Mouse (Mus musculus): Measurements from ENCODE around the gene Ednra. TPM values are rescaled to one million over a fixed set of nuclear protein-coding genes. Genes with fewer than 3 reads are reported as not detected.

The Ednra gene
- polyA plus RNA-seq, 1 experiment from 2014 or later, result 8.6 TPM

GRCm38 (mm10) chr8:77753796-77754195 is 29.5 kb upstream of the Ednra start:
- DNase-seq (ENCODE audit: low spot score), result no peak
- Histone ChIP-seq H3K4me3 (replicated peaks; ENCODE audit: low read length) (no peak overlapping the region), H3K27ac (no peak overlapping the region), H3K9ac (no peak overlapping the region), H3K9me3 (ENCODE audit: control insufficient read depth, low read length) (no peaks in the 10 kb centered on the region), H3K4me1 (replicated peaks; ENCODE audit: control insufficient read depth, insufficient read depth, low read length) (no peaks in the 10 kb centered on the region), H3K4me2 (replicated peaks) (no peak overlapping the region), H3K36me3 (replicated peaks; ENCODE audit: control insufficient read depth, insufficient read depth) (no peaks in the 10 kb centered on the region), H3K27me3 (ENCODE audit: control insufficient read depth, insufficient read depth, low read length) (no peaks in the 10 kb centered on the region)
- no peak for ATAC-seq (ENCODE audit: low FRiP score)
- WGBS, result 92% methylated on average over 5 of the region's 5 CpGs

GRCm38 (mm10) chr8:77752041-77752440 is 27.8 kb upstream of the Ednra start:
- ATAC-seq (ENCODE audit: low FRiP score) (no peak), DNase-seq (ENCODE audit: low spot score) (no peak)
- Histone ChIP-seq H3K4me1 (replicated peaks; ENCODE audit: control insufficient read depth, insufficient read depth, low read length) (no peaks in the 10 kb centered on the region), H3K9ac (no peak overlapping the region), H3K27me3 (ENCODE audit: control insufficient read depth, insufficient read depth, low read length) (no peaks in the 10 kb centered on the region), H3K4me3 (replicated peaks; ENCODE audit: low read length) (no peak overlapping the region), H3K4me2 (replicated peaks) (no peak overlapping the region), H3K27ac (no peak overlapping the region), H3K36me3 (replicated peaks; ENCODE audit: control insufficient read depth, insufficient read depth) (no peaks in the 10 kb centered on the region), H3K9me3 (ENCODE audit: control insufficient read depth, low read length) (no peaks in the 10 kb centered on the region)
- WGBS, result 73% methylated on average over 3 of the region's 3 CpGs

- Histone ChIP-seq H3K9me3 (ENCODE audit: control insufficient read depth, low read length) (no peaks in the 10 kb centered on the region), H3K4me1 (replicated peaks; ENCODE audit: control insufficient read depth, insufficient read depth, low read length) (no peaks in the 10 kb centered on the region), H3K36me3 (replicated peaks; ENCODE audit: control insufficient read depth, insufficient read depth) (no peaks in the 10 kb centered on the region), H3K9ac (no peak overlapping the region), H3K27me3 (ENCODE audit: control insufficient read depth, insufficient read depth, low read length) (no peaks in the 10 kb centered on the region), H3K4me3 (replicated peaks; ENCODE audit: low read length) (no peak overlapping the region), H3K4me2 (replicated peaks) (no peak overlapping the region), H3K27ac (no peak overlapping the region)
- WGBS, result 79% methylated on average over 4 of the region's 4 CpGs
- no peak for ATAC-seq (ENCODE audit: low FRiP score)
- DNase-seq (ENCODE audit: low spot score), result no peak
Observed at GRCm38 (mm10) chr8:77750407-77750806, 26.1 kb upstream of the Ednra start.

- Histone ChIP-seq H3K4me1 (replicated peaks; ENCODE audit: control insufficient read depth, insufficient read depth, low read length) (no peaks in the 10 kb centered on the region), H3K4me3 (replicated peaks; ENCODE audit: low read length) (no peak overlapping the region), H3K9ac (no peak overlapping the region), H3K9me3 (ENCODE audit: control insufficient read depth, low read length) (no peaks in the 10 kb centered on the region), H3K36me3 (replicated peaks; ENCODE audit: control insufficient read depth, insufficient read depth) (no peaks in the 10 kb centered on the region), H3K4me2 (replicated peaks) (no peak overlapping the region), H3K27me3 (ENCODE audit: control insufficient read depth, insufficient read depth, low read length) (no peaks in the 10 kb centered on the region), H3K27ac (no peak overlapping the region)
- ATAC-seq (ENCODE audit: low FRiP score) (peak; percentile 31; the same call in 1 of the 2 replicates), DNase-seq (ENCODE audit: low spot score) (no peak)
- 81% methylated on average over 3 of the region's 3 CpGs for whole genome bisulfite sequencing
Observed at GRCm38 (mm10) chr8:77744476-77744875, 20.2 kb upstream of the Ednra start.

GRCm38 (mm10) chr8:77742395-77742794 is 18.1 kb upstream of the Ednra start:
- Histone ChIP-seq H3K4me1 (replicated peaks; ENCODE audit: control insufficient read depth, insufficient read depth, low read length) (no peaks in the 10 kb centered on the region), H3K4me2 (replicated peaks) (no peak overlapping the region)
- WGBS, result 63% methylated on average over 3 of the region's 3 CpGs

GRCm38 (mm10) chr8:77741050-77741777 is 16.9 kb upstream of the Ednra start:
- Histone ChIP-seq H3K36me3 (replicated peaks; ENCODE audit: control insufficient read depth, insufficient read depth) (no peaks in the 10 kb centered on the region), H3K9ac (no peak overlapping the region), H3K4me2 (replicated peaks) (no peak overlapping the region), H3K27ac (no peak overlapping the region), H3K4me3 (replicated peaks; ENCODE audit: low read length) (no peak overlapping the region), H3K27me3 (ENCODE audit: control insufficient read depth, insufficient read depth, low read length) (no peaks in the 10 kb centered on the region), H3K4me1 (replicated peaks; ENCODE audit: control insufficient read depth, insufficient read depth, low read length) (no peaks in the 10 kb centered on the region), H3K9me3 (ENCODE audit: control insufficient read depth, low read length) (no peaks in the 10 kb centered on the region)
- WGBS, result 90% methylated on average over 6 of the region's 6 CpGs
- no peak for DNase-seq (ENCODE audit: low spot score)
- ATAC-seq (ENCODE audit: low FRiP score), result no peak

More at GRCm38 (mm10) chr8:77742395-77742794, 18.1 kb upstream of the Ednra start:
- DNase-seq (ENCODE audit: low spot score), result no peak
- Histone ChIP-seq H3K27me3 (ENCODE audit: control insufficient read depth, insufficient read depth, low read length) (no peaks in the 10 kb centered on the region), H3K9me3 (ENCODE audit: control insufficient read depth, low read length) (no peaks in the 10 kb centered on the region), H3K9ac (no peak overlapping the region), H3K4me3 (replicated peaks; ENCODE audit: low read length) (no peak overlapping the region), H3K36me3 (replicated peaks; ENCODE audit: control insufficient read depth, insufficient read depth) (no peaks in the 10 kb centered on the region), H3K27ac (no peak overlapping the region)
- no peak for ATAC-seq (ENCODE audit: low FRiP score)

GRCm38 (mm10) chr8:77738419-77738818 is 14.2 kb upstream of the Ednra start:
- Histone ChIP-seq H3K36me3 (replicated peaks; ENCODE audit: control insufficient read depth, insufficient read depth) (no peaks in the 10 kb centered on the region), H3K4me2 (replicated peaks) (no peak overlapping the region), H3K4me3 (replicated peaks; ENCODE audit: low read length) (no peak overlapping the region), H3K4me1 (replicated peaks; ENCODE audit: control insufficient read depth, insufficient read depth, low read length) (no peaks in the 10 kb centered on the region), H3K27me3 (ENCODE audit: control insufficient read depth, insufficient read depth, low read length) (no peaks in the 10 kb centered on the region), H3K27ac (no peak overlapping the region), H3K9ac (no peak overlapping the region), H3K9me3 (ENCODE audit: control insufficient read depth, low read length) (no peaks in the 10 kb centered on the region)
- no peak for DNase-seq (ENCODE audit: low spot score)
- WGBS, result 95% methylated on average over 6 of the region's 6 CpGs
- ATAC-seq (ENCODE audit: low FRiP score), result no peak

GRCm38 (mm10) chr8:77737327-77737726 is 13.1 kb upstream of the Ednra start:
- H3K4me2 ChIP-seq (replicated peaks), result no peak overlapping the region
- no peaks in the 10 kb centered on the region for H3K27me3 ChIP-seq (ENCODE audit: control insufficient read depth, insufficient read depth, low read length)
- no peaks in the 10 kb centered on the region for H3K4me1 ChIP-seq (replicated peaks; ENCODE audit: control insufficient read depth, insufficient read depth, low read length)
- H3K4me3 ChIP-seq (replicated peaks; ENCODE audit: low read length), result no peak overlapping the region
- H3K9me3 ChIP-seq (ENCODE audit: control insufficient read depth, low read length), result peaks cover 11% of the 10 kb centered on the region
- ATAC-seq (ENCODE audit: low FRiP score) (no peak), DNase-seq (ENCODE audit: low spot score) (no peak)
- 87% methylated on average over 9 of the region's 9 CpGs for WGBS
- H3K27ac ChIP-seq, result no peak overlapping the region
- no peaks in the 10 kb centered on the region for H3K36me3 ChIP-seq (replicated peaks; ENCODE audit: control insufficient read depth, insufficient read depth)
- H3K9ac ChIP-seq, result no peak overlapping the region

GRCm38 (mm10) chr8:77733792-77734191 is 9.5 kb upstream of the Ednra start:
- DNase-seq (ENCODE audit: low spot score), result no peak
- Histone ChIP-seq H3K4me2 (replicated peaks) (no peak overlapping the region), H3K9ac (no peak overlapping the region), H3K4me1 (replicated peaks; ENCODE audit: control insufficient read depth, insufficient read depth, low read length) (no peaks in the 10 kb centered on the region), H3K27me3 (ENCODE audit: control insufficient read depth, insufficient read depth, low read length) (no peaks in the 10 kb centered on the region), H3K27ac (no peak overlapping the region), H3K9me3 (ENCODE audit: control insufficient read depth, low read length) (peaks cover 15% of the 10 kb centered on the region), H3K4me3 (replicated peaks; ENCODE audit: low read length) (no peak overlapping the region), H3K36me3 (replicated peaks; ENCODE audit: control insufficient read depth, insufficient read depth) (no peaks in the 10 kb centered on the region)
- 65% methylated on average over 2 of the region's 2 CpGs for WGBS
- ATAC-seq (ENCODE audit: low FRiP score), result no peak

GRCm38 (mm10) chr8:77732964-77733363 is 8.7 kb upstream of the Ednra start:
- no peaks in the 10 kb centered on the region for H3K36me3 ChIP-seq (replicated peaks; ENCODE audit: control insufficient read depth, insufficient read depth)
- H3K9me3 ChIP-seq (ENCODE audit: control insufficient read depth, low read length), result peaks cover 15% of the 10 kb centered on the region
- H3K9ac ChIP-seq, result no peak overlapping the region
- no peaks in the 10 kb centered on the region for H3K27me3 ChIP-seq (ENCODE audit: control insufficient read depth, insufficient read depth, low read length)
- H3K4me3 ChIP-seq (replicated peaks; ENCODE audit: low read length), result no peak overlapping the region
- no peak overlapping the region for H3K27ac ChIP-seq
- no peak for ATAC-seq (ENCODE audit: low FRiP score)
- no peak for DNase-seq (ENCODE audit: low spot score)
- 89% methylated on average over 3 of the region's 3 CpGs for WGBS
- H3K4me2 ChIP-seq (replicated peaks), result no peak overlapping the region
- H3K4me1 ChIP-seq (replicated peaks; ENCODE audit: control insufficient read depth, insufficient read depth, low read length), result no peaks in the 10 kb centered on the region
